Comparison of ENCODE assay signal across 24 mouse cellular contexts in genomic region chr6:95709531-95709930, GRCm38 (mm10). TPM values are rescaled to one million over a fixed set of nuclear protein-coding genes. Genes with fewer than 3 reads are reported as not detected.
DNase-seq lines count a peak whose midpoint lies in the region; ATAC-seq and TF ChIP-seq lines count a peak whose summit lies in the region.
"Had no signal": no experiment of that assay in that cellular context is flagged by ENCODE, and none has a peak within 500 bp of the region (broad histone marks: within the 10 kb centered on the region; RNA-seq: fewer than 3 reads in every experiment).

No protein-coding gene starts in this region.

- H3K4me2 ChIP-seq in heart, embryonic 11.5 days, result no peak overlapping the region; the same call in 1 of the 2 replicates
- H3K4me2 ChIP-seq in intestine, postnatal 0 days (replicated peaks; ENCODE audit: low read depth), result peak overlapping the region; percentile 44
- H3K4me2 ChIP-seq: embryonic facial prominence, embryonic 13.5 days; forebrain, embryonic 13.5 days; hindbrain, embryonic 12.5 days had no signal

- 15% methylated on average over 4 of the region's 4 CpGs for WGBS in heart, embryonic 11.5 days (ENCODE audit: insufficient replicate concordance)
- 25% methylated on average over 4 of the region's 4 CpGs for WGBS in intestine, postnatal 0 days
- 49% methylated on average over 4 of the region's 4 CpGs for WGBS in forebrain, embryonic 10.5 days

- no peak overlapping the region for H3K4me3 ChIP-seq in heart, embryonic 11.5 days (ENCODE audit: low read depth, low read length)
- no peak overlapping the region for H3K4me3 ChIP-seq in intestine, postnatal 0 days (ENCODE audit: low read depth, low read length)
- H3K4me3 ChIP-seq in forebrain, embryonic 10.5 days, result no peak overlapping the region
- H3K4me3 ChIP-seq: embryonic facial prominence, embryonic 13.5 days; forebrain, embryonic 13.5 days; gastrocnemius, adult 2 months; hindbrain, embryonic 12.5 days had no signal

- 0 out of 2 replicates have a peak overlapping the region, but pooled peaks have one; percentile 5 for H3K27ac ChIP-seq in heart, embryonic 11.5 days (ENCODE audit: low read depth, low read length)
- H3K27ac ChIP-seq in intestine, postnatal 0 days (ENCODE audit: low read depth, low read length), result peak overlapping the region; percentile 80
- no peak overlapping the region for H3K27ac ChIP-seq in forebrain, embryonic 10.5 days
- H3K27ac ChIP-seq: embryonic facial prominence, embryonic 13.5 days; forebrain, embryonic 13.5 days; hindbrain, embryonic 12.5 days had no signal

- TF ChIP-seq CTCF in intestine, postnatal 0 days (IDR thresholded peaks at IDR 0.05; ENCODE audit: low read depth), result no peak

- no peaks in the 10 kb centered on the region for H3K27me3 ChIP-seq in heart, embryonic 11.5 days (ENCODE audit: control insufficient read depth, insufficient read depth, low read length)
- no peaks in the 10 kb centered on the region for H3K27me3 ChIP-seq in intestine, postnatal 0 days (replicated peaks; ENCODE audit: control insufficient read depth, insufficient read depth, low read length)
- no peaks in the 10 kb centered on the region for H3K27me3 ChIP-seq in forebrain, embryonic 10.5 days (ENCODE audit: poor library complexity, severe bottlenecking)
- H3K27me3 ChIP-seq: CH12.LX; embryonic facial prominence, embryonic 13.5 days; forebrain, embryonic 13.5 days; hindbrain, embryonic 12.5 days had no signal

- peaks cover 24% of the 10 kb centered on the region for H3K4me1 ChIP-seq in heart, embryonic 11.5 days (ENCODE audit: control insufficient read depth, insufficient read depth, low read length)
- H3K4me1 ChIP-seq in intestine, postnatal 0 days (replicated peaks; ENCODE audit: control insufficient read depth, insufficient read depth, low read length), result peaks cover 12% of the 10 kb centered on the region; the same call in 1 of the 2 replicates
- peaks cover 48% of the 10 kb centered on the region for H3K4me1 ChIP-seq in forebrain, embryonic 10.5 days

- no peaks in the 10 kb centered on the region for H3K9me3 ChIP-seq in heart, embryonic 11.5 days (replicated peaks; ENCODE audit: control insufficient read depth, low read length)
- no peaks in the 10 kb centered on the region for H3K9me3 ChIP-seq in intestine, postnatal 0 days (ENCODE audit: control insufficient read depth)
- H3K9me3 ChIP-seq in forebrain, embryonic 10.5 days, result no peaks in the 10 kb centered on the region
- H3K9me3 ChIP-seq: embryonic facial prominence, embryonic 13.5 days; forebrain, embryonic 13.5 days; G1E; hindbrain, embryonic 12.5 days had no signal

- no peak overlapping the region for H3K9ac ChIP-seq in heart, embryonic 11.5 days (ENCODE audit: low read depth, low read length)
- no peak overlapping the region for H3K9ac ChIP-seq in intestine, postnatal 0 days (ENCODE audit: low read depth, low read length)
- H3K9ac ChIP-seq: embryonic facial prominence, embryonic 13.5 days; forebrain, embryonic 13.5 days; forebrain, postnatal 0 days; hindbrain, embryonic 12.5 days had no signal

- DNase-seq in heart, adult 8-10 months (ENCODE audit: low spot score), result no peak
- DNase-seq in ES-CJ7 (ENCODE audit: low read depth, low spot score), result peak; percentile 69
- DNase-seq in R1 (ENCODE audit: low read depth, low spot score), result peak; percentile 85
- no peak for DNase-seq in thymus, postnatal 10 days (ENCODE audit: low spot score in 2 of 2)
- DNase-seq in forebrain, embryonic 10.5 days (ENCODE audit: extremely low spot score, low spot score), result no peak
- DNase-seq: adrenal gland, postnatal 14 days; cerebellum, adult 18-20 months; cerebellum, adult 9-11 months; cerebellum, postnatal 36 days; forebrain, postnatal 0 days; gastrocnemius, adult 2 months; gastrocnemius, postnatal 25 days; heart, postnatal 10 days; heart, postnatal 4 days had no signal

- no peak for ATAC-seq in heart, embryonic 11.5 days (replicated peaks; ENCODE audit: insufficient number of reproducible peaks, low FRiP score, low TSS enrichment)
- no peak; the same call in 1 of the 2 replicates for ATAC-seq in intestine, postnatal 0 days
- ATAC-seq: activated CD4-positive, CD25-positive, alpha-beta regulatory T cell, adult 4 months; forebrain, embryonic 13.5 days; forebrain, postnatal 0 days; hindbrain, embryonic 16.5 days; inflammation-experienced regulatory T-cells, adult 6 months had no signal

- H3K36me3 ChIP-seq in heart, embryonic 11.5 days (ENCODE audit: control insufficient read depth, insufficient read depth, low read length), result no peaks in the 10 kb centered on the region
- no peaks in the 10 kb centered on the region for H3K36me3 ChIP-seq in intestine, postnatal 0 days (ENCODE audit: control insufficient read depth, insufficient read depth)
- H3K36me3 ChIP-seq in forebrain, embryonic 10.5 days (replicated peaks), result no peaks in the 10 kb centered on the region; the same call in 1 of the 2 replicates
- H3K36me3 ChIP-seq: embryonic facial prominence, embryonic 13.5 days; hindbrain, embryonic 12.5 days had no signal

RNA-seq across cellular contexts. Expression of gene Suclg2, which starts 9.1 kb away (rescaled TPM):
- 90.5 and 101 TPM in 2 replicates for polyA plus RNA-seq in heart, embryonic 11.5 days (2014; fragmentation: Nextera tagmentation; extraction: Ambion mirVana)
- 100 to 1,000 TPM; 157 to 172 (median 167) TPM for total RNA-seq in heart, adult 8-10 months (2022)
- polyA plus RNA-seq in intestine, postnatal 0 days (2015; fragmentation: Nextera tagmentation; extraction: Ambion mirVana), result 77.3 and 78.1 TPM in 2 replicates
- polyA plus RNA-seq in forebrain, embryonic 10.5 days (2016; fragmentation: Nextera tagmentation; extraction: Ambion mirVana), result 63.3 and 63.4 TPM in 2 replicates

Comparison
In these comparisons a context has a peak if more than half of its experiments do, and no peak if none do; other contexts are left out.
1. DNase-seq: peak in ES-CJ7 (single experiment) and R1 (single experiment); none in heart, adult 8-10 months (single experiment), thymus, postnatal 10 days (0 of 2) and forebrain, embryonic 10.5 days (single experiment).